Mouse (Mus musculus) erythroid progenitor cell, adult 5-6 weeks (primary cell): ENCODE measurements around the gene Pstk. TPM values are rescaled to one million over a fixed set of nuclear protein-coding genes. Genes with fewer than 3 reads are reported as not detected.
"Not testable (repeated sequence)": the region's sequence is repeated elsewhere in the genome, so short reads cannot be mapped to it uniquely, and the experiment has no call there.

ENCODE experiments used
- ATAC-seq: replicated peaks from 2 replicates; pipeline ENCODE4 v1.8.0; 2016; ENCODE audit warnings: moderate number of reproducible peaks, mild to moderate bottlenecking, moderate TSS enrichment, inconsistent platforms; ENCODE audit not compliant: poor library complexity, low FRiP score, severe bottlenecking
- total RNA-seq, 2 experiments: library from RNA; stranded (forward) in 1 of 2; stranded (reverse) in 1 of 2; fragments of 150-400 nt in 1 of 2; fragments of 186-747, 209-891 nt in 1 of 2; gene quantifications; 2 replicates each; pipeline versions ENCODE4 v1.2.3 to v1.2.4; 2015 to 2017; ENCODE audit warnings: low replicate concordance in 2 of 2

Gene Pstk
- 3.6 and 15.9 TPM in 2 replicates for total RNA-seq (2015; ENCODE audit: low replicate concordance)
- 3.3 and 4.5 TPM in 2 replicates for total RNA-seq (2017; ENCODE audit: low replicate concordance)

- ATAC-seq, result peak; percentile 98
These were observed at the start of gene Pstk for GRCm38 (mm10) chr7:131370648-131371469. Gene Pstk (plus strand): TSS chr7:131371141.

- no peak for ATAC-seq
These were observed 48.7 kb upstream of the Pstk start, which contains the start of gene Cuzd1 for GRCm38 (mm10) chr7:131322192-131322591. Gene Cuzd1 (minus strand): TSS chr7:131322292.

- no peak for ATAC-seq
These were observed 43.9 kb upstream of the Pstk start for GRCm38 (mm10) chr7:131327054-131327453.

GRCm38 (mm10) chr7:131329416-131329815, 41.5 kb upstream of the Pstk start, which contains the start of gene Fam24b:
Gene Fam24b (minus strand): TSS chr7:131329516.
- no peak for ATAC-seq

GRCm38 (mm10) chr7:131331688-131332087, 39.3 kb upstream of the Pstk start:
- no peak for ATAC-seq

GRCm38 (mm10) chr7:131333564-131333963, 37.4 kb upstream of the Pstk start, which contains the start of gene Fam24a:
Gene Fam24a (plus strand): TSS chr7:131333864.
- ATAC-seq, result no peak

GRCm38 (mm10) chr7:131337502-131338068, 33.4 kb upstream of the Pstk start:
- no peak for ATAC-seq

GRCm38 (mm10) chr7:131345856-131346541, 24.9 kb upstream of the Pstk start:
- no peak for ATAC-seq

- ATAC-seq, result no peak
These were observed 14.8 kb upstream of the Pstk start for GRCm38 (mm10) chr7:131356105-131356504.

GRCm38 (mm10) chr7:131362269-131362614, 8.7 kb upstream of the Pstk start:
- peak; percentile 55 for ATAC-seq

- peak; percentile 92 for ATAC-seq
These were observed 8.2 kb upstream of the Pstk start, which contains the start of gene 2310057M21Rik for GRCm38 (mm10) chr7:131362615-131363300. Gene 2310057M21Rik (minus strand): TSS chr7:131362759.

GRCm38 (mm10) chr7:131364131-131364530, 6.8 kb upstream of the Pstk start:
- ATAC-seq, result no peak

- no peak for ATAC-seq
These were observed 524 bp downstream of the Pstk start for GRCm38 (mm10) chr7:131371470-131371860.

GRCm38 (mm10) chr7:131371880-131372651, 1.1 kb downstream of the Pstk start:
- ATAC-seq, result no peak

GRCm38 (mm10) chr7:131391761-131392160, 20.8 kb downstream of the Pstk start:
- not testable (repeated sequence) for ATAC-seq

GRCm38 (mm10) chr7:131409321-131409987, 38.5 kb downstream of the Pstk start:
- ATAC-seq, result peak; percentile 33

GRCm38 (mm10) chr7:131409988-131410385, 39.0 kb downstream of the Pstk start:
- peak; percentile 56 for ATAC-seq

- peak; percentile 98 for ATAC-seq
These were observed 39.6 kb downstream of the Pstk start, which contains the start of the genes Ikzf5 and Acadsb for GRCm38 (mm10) chr7:131410416-131411058. Gene Ikzf5 (minus strand): TSS chr7:131410521. Gene Acadsb (plus strand): TSS chr7:131410601.
